Mouse (Mus musculus): ENCODE measurements around the gene Ppfia1.

DNA sequence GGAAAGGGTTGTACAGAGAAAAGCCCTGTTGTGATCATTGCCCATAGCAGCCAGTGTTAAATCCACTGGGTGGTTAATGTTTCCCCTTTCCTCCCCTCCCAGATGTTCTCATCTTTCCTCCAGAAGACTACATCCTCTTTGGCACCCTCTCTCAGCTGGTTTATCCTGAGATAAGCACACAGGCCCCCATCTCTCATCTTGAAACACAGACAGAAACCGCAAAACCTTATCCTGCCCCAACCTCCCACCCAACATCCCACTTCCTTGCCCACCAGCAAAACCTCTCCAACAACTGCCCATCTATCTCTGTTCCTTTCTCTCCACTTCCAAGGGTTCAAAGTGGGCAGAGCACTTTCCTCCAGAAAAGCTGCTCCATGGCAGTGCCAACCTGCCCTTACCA lies 46.7 kb downstream of the Ppfia1 start:
- TF ChIP-seq POU5F1 (IDR thresholded peaks at IDR 0.05; ENCODE audit: borderline replicate concordance, low read length) = no peak
- TF ChIP-seq NANOG (IDR thresholded peaks at IDR 0.05; ENCODE audit: borderline replicate concordance, low read length) = no peak
